Mouse (Mus musculus) neural tube, embryonic 10.5 days (tissue): Measurements from ENCODE around the gene Cyren.

Experiments
- DNase-seq: peaks from one replicate; pipeline ENCODE4 v3.0.0-alpha.2; 2017; ENCODE audit warnings: low spot score; ENCODE audit errors: extremely low spot score

The Cyren gene

GRCm38 (mm10) chr6:34867301-34867994, 10.4 kb downstream of the Cyren start:
- DNase-seq, result peak; percentile 13

- DNase-seq, result no peak
Observed at GRCm38 (mm10) chr6:34866786-34867185, 11.1 kb downstream of the Cyren start.

GRCm38 (mm10) chr6:34865711-34866593, 11.9 kb downstream of the Cyren start:
- DNase-seq, result peak; percentile 12

- DNase-seq, result no peak
Observed at GRCm38 (mm10) chr6:34865213-34865612, 12.6 kb downstream of the Cyren start.

GRCm38 (mm10) chr6:34863786-34864514, 13.9 kb downstream of the Cyren start:
- DNase-seq, result no peak

GRCm38 (mm10) chr6:34862791-34863403, 15.0 kb downstream of the Cyren start, which contains the start of gene Tmem140:
Gene Tmem140 (plus strand): TSS chr6:34863146.
- peak; percentile 13 for DNase-seq

- no peak for DNase-seq
Observed at GRCm38 (mm10) chr6:34862381-34862780, 15.5 kb downstream of the Cyren start.

- DNase-seq, result no peak
Observed at GRCm38 (mm10) chr6:34861546-34862053, 16.3 kb downstream of the Cyren start.

- DNase-seq, result no peak
Observed at GRCm38 (mm10) chr6:34832352-34832751, 45.5 kb downstream of the Cyren start.

- DNase-seq, result no peak
Observed at GRCm38 (mm10) chr6:34824406-34824805, 53.5 kb downstream of the Cyren start.
